Mouse (Mus musculus) activated CD4-positive, CD25-positive, alpha-beta regulatory T cell, adult 4 months (primary cell): ENCODE measurements around the gene Stab2. TPM values are rescaled to one million over a fixed set of nuclear protein-coding genes. Genes with fewer than 3 reads are reported as not detected.

Experiments used
- ATAC-seq: one replicate; pipeline ENCODE4 v1.8.0; 2017
- polyA plus RNA-seq, 2 experiments: library from polyadenylated mRNA; unstranded; fragments of 100-300 nt; shearing (Covaris generic); gene quantifications; one replicate each; pipeline ENCODE4 v1.2.1; 2017

The Stab2 gene
- not detected for polyA plus RNA-seq

- ATAC-seq, result no peak
These were observed at the start of gene Stab2 for GRCm38 (mm10) chr10:87007385-87008214. Gene Stab2 (minus strand): TSS chr10:87008025.

GRCm38 (mm10) chr10:87051714-87052113 is 43.9 kb upstream of the Stab2 start:
- no peak for ATAC-seq

GRCm38 (mm10) chr10:87049179-87049578 is 41.4 kb upstream of the Stab2 start:
- ATAC-seq, result no peak

- no peak for ATAC-seq
These were observed 39.2 kb upstream of the Stab2 start for GRCm38 (mm10) chr10:87046931-87047468.

- no peak for ATAC-seq
These were observed 38.6 kb upstream of the Stab2 start for GRCm38 (mm10) chr10:87046469-87046868.

GRCm38 (mm10) chr10:87045273-87045672 is 37.4 kb upstream of the Stab2 start:
- no peak for ATAC-seq

GRCm38 (mm10) chr10:87041265-87041664 is 33.4 kb upstream of the Stab2 start:
- no peak for ATAC-seq

- ATAC-seq, result no peak
These were observed 32.0 kb upstream of the Stab2 start for GRCm38 (mm10) chr10:87039800-87040199.

GRCm38 (mm10) chr10:87039340-87039739 is 31.5 kb upstream of the Stab2 start:
- ATAC-seq, result no peak

- ATAC-seq, result no peak
These were observed 29.2 kb upstream of the Stab2 start for GRCm38 (mm10) chr10:87037062-87037461.

GRCm38 (mm10) chr10:87036271-87036703 is 28.5 kb upstream of the Stab2 start:
- ATAC-seq, result no peak

- ATAC-seq, result no peak
These were observed 28.0 kb upstream of the Stab2 start for GRCm38 (mm10) chr10:87035866-87036265.

GRCm38 (mm10) chr10:87032768-87033167 is 24.9 kb upstream of the Stab2 start:
- ATAC-seq, result no peak

GRCm38 (mm10) chr10:87024884-87025283 is 17.1 kb upstream of the Stab2 start:
- ATAC-seq, result peak; percentile 94

GRCm38 (mm10) chr10:87020711-87021110 is 12.9 kb upstream of the Stab2 start:
- no peak for ATAC-seq

- ATAC-seq, result no peak
These were observed 11.1 kb upstream of the Stab2 start for GRCm38 (mm10) chr10:87018876-87019275.

GRCm38 (mm10) chr10:87016151-87016692 is 8.4 kb upstream of the Stab2 start:
- ATAC-seq, result no peak

- ATAC-seq, result no peak
These were observed 7.6 kb upstream of the Stab2 start for GRCm38 (mm10) chr10:87015403-87015802.

GRCm38 (mm10) chr10:87014391-87014965 is 6.7 kb upstream of the Stab2 start:
- ATAC-seq, result no peak

- ATAC-seq, result no peak
These were observed 4.3 kb upstream of the Stab2 start for GRCm38 (mm10) chr10:87012087-87012486.

GRCm38 (mm10) chr10:87008215-87008499 is 332 bp upstream of the Stab2 start:
- ATAC-seq, result no peak

GRCm38 (mm10) chr10:86992238-86992976 is 15.4 kb downstream of the Stab2 start:
- no peak for ATAC-seq

GRCm38 (mm10) chr10:86990666-86991065 is 17.2 kb downstream of the Stab2 start:
- no peak for ATAC-seq
